Mouse (Mus musculus) CH12.LX (cell line): Measurements from ENCODE around the gene Isg20l2. TPM values are rescaled to one million over a fixed set of nuclear protein-coding genes. Genes with fewer than 3 reads are reported as not detected.
A peak's percentile ranks its signal among the peaks of the same experiment; 100 is the strongest.

Experiments used
- DNase-seq: peaks from one replicate; pipeline ENCODE4 v3.0.0-alpha.2; 2013; ENCODE audit errors: extremely low read depth
- H3K27ac ChIP-seq: 2 replicates; pipeline ENCODE4 v1.5.1; 2012; ENCODE audit warnings: low read depth, mild to moderate bottlenecking, control low read depth, moderate library complexity; ENCODE audit not compliant: insufficient read depth
- H3K27me3 ChIP-seq: replicated peaks from 2 replicates; pipeline ENCODE3; 2012; ENCODE audit warnings: inconsistent platforms
- H3K36me3 ChIP-seq, 2 experiments: replicated peaks in 1 of 2; 2 replicates each; pipeline versions ENCODE3 to v1.6.1; 2012; ENCODE audit warnings: inconsistent platforms in 1 of 2, low read length in 1 of 2, mild to moderate bottlenecking in 1 of 2, mixed read lengths in 1 of 2, moderate library complexity in 1 of 2; ENCODE audit not compliant: control insufficient read depth in 1 of 2, insufficient read depth in 1 of 2
- H3K4me1 ChIP-seq, 2 experiments: 2 replicates each; pipeline ENCODE4 v1.6.1; 2012; ENCODE audit warnings: inconsistent platforms in 1 of 2, moderate library complexity in 1 of 2; ENCODE audit not compliant: insufficient read depth in 2 of 2, control insufficient read depth in 1 of 2
- H3K4me2 ChIP-seq: 2 replicates; pipeline ENCODE4 v1.6.1; 2012; ENCODE audit warnings: low read depth, mild to moderate bottlenecking, control low read depth; ENCODE audit not compliant: poor library complexity, insufficient read depth, severe bottlenecking
- H3K4me3 ChIP-seq, 3 experiments: fragments of 150-350 bp in 1 of 3; sonication (generic) in 1 of 3; replicated peaks in 1 of 3; 2 replicates each; pipeline versions ENCODE3 to v1.5.1; 2011 to 2012; ENCODE audit warnings: low read depth in 2 of 3, low read length in 2 of 3, mild to moderate bottlenecking in 2 of 3, moderate library complexity in 2 of 3, control low read depth in 1 of 3, improper control_type of control experiment in 1 of 3, inconsistent platforms in 1 of 3, mixed read lengths in 1 of 3; ENCODE audit not compliant: poor library complexity in 1 of 3
- H3K79me2 ChIP-seq: replicated peaks from 2 replicates; pipeline ENCODE4 v1.6.1; 2012; ENCODE audit warnings: mild to moderate bottlenecking, moderate library complexity; ENCODE audit not compliant: control insufficient read depth, poor library complexity, insufficient read depth, severe bottlenecking; ENCODE audit errors: extremely low read depth
- H3K9ac ChIP-seq: 2 replicates; pipeline ENCODE4 v1.6.1; 2012; ENCODE audit warnings: low read depth, mild to moderate bottlenecking, control low read depth, moderate library complexity; ENCODE audit not compliant: insufficient read depth
- H3K9me3 ChIP-seq: replicated peaks from 2 replicates; pipeline ENCODE3; 2012; ENCODE audit warnings: low read length, inconsistent platforms, mixed read lengths
- BHLHE40 ChIP-seq: IDR thresholded peaks from 2 replicates; pipeline ENCODE4 v1.6.1; 2011; ENCODE audit warnings: mild to moderate bottlenecking, low read depth, low read length, improper control_type of control experiment
- CHD1 ChIP-seq: IDR thresholded peaks from 2 replicates; pipeline ENCODE4 v1.6.1; 2012; ENCODE audit warnings: low read depth, low read length, improper control_type of control experiment, inconsistent platforms
- CHD2 ChIP-seq: IDR thresholded peaks from 2 replicates; pipeline ENCODE4 v1.6.1; 2011; ENCODE audit warnings: low read length, improper control_type of control experiment
- CTCF ChIP-seq, 2 experiments: IDR thresholded peaks in 1 of 2; conservative IDR thresholded peaks in 1 of 2; 2 replicates each; pipeline ENCODE4 v1.5.1; 2011 to 2012; ENCODE audit warnings: low read depth in 2 of 2, low read length in 2 of 2, improper control_type of control experiment in 1 of 2, inconsistent platforms in 1 of 2, mild to moderate bottlenecking in 1 of 2, moderate library complexity in 1 of 2
- E2F4 ChIP-seq: IDR thresholded peaks from 2 replicates; pipeline ENCODE4 v1.6.1; 2011; ENCODE audit warnings: low read depth, low read length, improper control_type of control experiment; ENCODE audit not compliant: insufficient replicate concordance
- ELF1 ChIP-seq: IDR thresholded peaks from 2 replicates; pipeline ENCODE4 v1.6.1; 2014; ENCODE audit warnings: low read depth, mild to moderate bottlenecking, inconsistent platforms, low read length, improper control_type of control experiment
- EP300 ChIP-seq: IDR thresholded peaks from 2 replicates; pipeline ENCODE4 v1.6.1; 2011; ENCODE audit warnings: low read length, improper control_type of control experiment
- ETS1 ChIP-seq: conservative IDR thresholded peaks from 2 replicates; pipeline ENCODE4 v1.6.1; 2012; ENCODE audit warnings: low read depth, mild to moderate bottlenecking, inconsistent platforms, low read length, improper control_type of control experiment, moderate library complexity
- GABPA ChIP-seq: IDR thresholded peaks from 2 replicates; pipeline ENCODE4 v1.6.1; 2012; ENCODE audit warnings: low read depth, low read length, improper control_type of control experiment, inconsistent platforms; ENCODE audit not compliant: insufficient replicate concordance
- HCFC1 ChIP-seq: IDR thresholded peaks from 2 replicates; pipeline ENCODE4 v1.6.1; 2012; ENCODE audit warnings: low read depth, mild to moderate bottlenecking, inconsistent platforms, low read length, improper control_type of control experiment
- IRF4 ChIP-seq: IDR thresholded peaks from 2 replicates; pipeline ENCODE4 v1.6.1; 2014; ENCODE audit warnings: low read depth, mild to moderate bottlenecking, inconsistent platforms, low read length, improper control_type of control experiment
- JUN ChIP-seq: IDR thresholded peaks from 2 replicates; pipeline ENCODE4 v1.6.1; 2011; ENCODE audit warnings: low read depth, mild to moderate bottlenecking, low read length, improper control_type of control experiment, moderate library complexity; ENCODE audit not compliant: insufficient read depth
- JUND ChIP-seq: conservative IDR thresholded peaks from 2 replicates; pipeline ENCODE4 v1.6.1; 2011; ENCODE audit warnings: low read depth, low read length, improper control_type of control experiment
- KAT2A ChIP-seq: IDR thresholded peaks from 2 replicates; pipeline ENCODE4 v1.6.1; 2012; ENCODE audit warnings: low read length, improper control_type of control experiment, inconsistent platforms; ENCODE audit not compliant: insufficient replicate concordance
- MAFK ChIP-seq: IDR thresholded peaks from 2 replicates; pipeline ENCODE4 v1.6.1; 2011; ENCODE audit warnings: low read length, improper control_type of control experiment; ENCODE audit not compliant: insufficient replicate concordance
- MAX ChIP-seq: IDR thresholded peaks from 2 replicates; pipeline ENCODE4 v1.6.1; 2011; ENCODE audit warnings: low read length, improper control_type of control experiment
- MAZ ChIP-seq: IDR thresholded peaks from 2 replicates; pipeline ENCODE4 v1.6.1; 2012; ENCODE audit warnings: low read depth, mild to moderate bottlenecking, inconsistent platforms, low read length, improper control_type of control experiment, moderate library complexity
- MEF2A ChIP-seq: IDR thresholded peaks from 2 replicates; pipeline ENCODE4 v1.6.1; 2014; ENCODE audit warnings: low read depth, mild to moderate bottlenecking, inconsistent platforms, low read length, improper control_type of control experiment, borderline replicate concordance
- MXI1 ChIP-seq: IDR thresholded peaks from 2 replicates; pipeline ENCODE4 v1.6.1; 2011; ENCODE audit warnings: mild to moderate bottlenecking, low read depth, low read length, improper control_type of control experiment
- MYC ChIP-seq: IDR thresholded peaks from 2 replicates; pipeline ENCODE4 v1.6.1; 2011; ENCODE audit warnings: low read depth, mild to moderate bottlenecking, improper control_type of control experiment, low read length
- NELFE ChIP-seq: IDR thresholded peaks from 2 replicates; pipeline ENCODE4 v1.6.1; 2011; ENCODE audit warnings: low read depth, low read length, improper control_type of control experiment
- NRF1 ChIP-seq: IDR thresholded peaks from 2 replicates; pipeline ENCODE4 v1.6.1; 2014; ENCODE audit warnings: low read depth, mild to moderate bottlenecking, inconsistent platforms, low read length, improper control_type of control experiment, moderate library complexity
- PAX5 ChIP-seq: IDR thresholded peaks from 2 replicates; pipeline ENCODE4 v1.6.1; 2012; ENCODE audit warnings: low read length, inconsistent platforms, mixed read lengths
- POLR2A ChIP-seq: IDR thresholded peaks from 2 replicates; pipeline ENCODE4 v1.6.1; 2011; ENCODE audit warnings: low read depth, mild to moderate bottlenecking, improper control_type of control experiment, low read length
- POLR2AphosphoS2 ChIP-seq: IDR thresholded peaks from 2 replicates; pipeline ENCODE4 v1.6.1; 2011; ENCODE audit warnings: low read depth, low read length, improper control_type of control experiment
- RAD21 ChIP-seq: IDR thresholded peaks from 2 replicates; pipeline ENCODE4 v1.6.1; 2011; ENCODE audit warnings: low read depth, mild to moderate bottlenecking, low read length, improper control_type of control experiment, moderate library complexity
- RCOR1 ChIP-seq: conservative IDR thresholded peaks from 2 replicates; pipeline ENCODE4 v1.6.1; 2012; ENCODE audit warnings: low read depth, mild to moderate bottlenecking, inconsistent platforms, low read length, improper control_type of control experiment
- SIN3A ChIP-seq: IDR thresholded peaks from 2 replicates; pipeline ENCODE4 v1.6.1; 2012; ENCODE audit warnings: low read length, improper control_type of control experiment, inconsistent platforms
- SMC3 ChIP-seq: IDR thresholded peaks from 2 replicates; pipeline ENCODE4 v1.6.1; 2011; ENCODE audit warnings: low read depth, low read length, improper control_type of control experiment
- TBP ChIP-seq: conservative IDR thresholded peaks from 2 replicates; pipeline ENCODE4 v1.6.1; 2011; ENCODE audit warnings: low read depth, low read length, improper control_type of control experiment
- TCF12 ChIP-seq: IDR thresholded peaks from 2 replicates; pipeline ENCODE4 v1.6.1; 2014; ENCODE audit warnings: low read depth, mild to moderate bottlenecking, inconsistent platforms, low read length, improper control_type of control experiment
- UBTF ChIP-seq: IDR thresholded peaks from 2 replicates; pipeline ENCODE4 v1.6.1; 2012; ENCODE audit warnings: low read depth, mild to moderate bottlenecking, inconsistent platforms, low read length, improper control_type of control experiment, moderate library complexity
- USF1 ChIP-seq: IDR thresholded peaks from 2 replicates; pipeline ENCODE4 v1.6.1; 2014; ENCODE audit warnings: low read depth, mild to moderate bottlenecking, inconsistent platforms, low read length, improper control_type of control experiment
- USF2 ChIP-seq: conservative IDR thresholded peaks from 2 replicates; pipeline ENCODE4 v1.6.1; 2011; ENCODE audit warnings: low read depth, low read length, improper control_type of control experiment
- ZC3H11A ChIP-seq: IDR thresholded peaks from 2 replicates; pipeline ENCODE4 v1.6.1; 2012; ENCODE audit warnings: low read depth, mild to moderate bottlenecking, inconsistent platforms, low read length, improper control_type of control experiment
- ZKSCAN1 ChIP-seq: IDR thresholded peaks from 2 replicates; pipeline ENCODE4 v1.6.1; 2012; ENCODE audit warnings: low read depth, inconsistent platforms, low read length, improper control_type of control experiment, borderline replicate concordance
- ZMIZ1 ChIP-seq: IDR thresholded peaks from 2 replicates; pipeline ENCODE4 v1.6.1; 2012; ENCODE audit warnings: low read depth, mild to moderate bottlenecking, inconsistent platforms, low read length, improper control_type of control experiment
- ZNF384 ChIP-seq: IDR thresholded peaks from 2 replicates; pipeline ENCODE4 v1.6.1; 2012; ENCODE audit warnings: low read depth, low read length, improper control_type of control experiment, inconsistent platforms
- dilution Hi-C: fragments of 300-500 bp; cut with MboI; formaldehyde crosslinking; loops from 2 replicates; pipeline ENCODE4 v1.14.3; 2020; ENCODE audit warnings: low sequenced_read_pairs; ENCODE audit not compliant: extremely low pct_unique_long_range_greater_than_20kb, extremely low pct_ligation_motif_present
- in situ Hi-C: fragments of 300-500 bp; cut with MboI; formaldehyde crosslinking; loops from 3 replicates; pipeline ENCODE4 v1.14.3; 2019; ENCODE audit warnings: low sequenced_read_pairs, low pct_ligation_motif_present, low pct_unique_long_range_greater_than_20kb, mixed read lengths
- polyA plus RNA-seq: library from polyadenylated mRNA; unstranded; fragments of >175 nt; gene quantifications from 2 replicates; pipeline ENCODE4 v1.2.1, GENCODE M21; 2012; ENCODE audit warnings: low read depth; ENCODE audit not compliant: insufficient read length
- total RNA-seq, 2 experiments: library from RNA; depleted of rRNA; stranded (reverse); fragments of 300-350 nt in 1 of 2; fragments of >200 nt in 1 of 2; gene quantifications; 2 replicates each; pipeline ENCODE4 v1.2.3; 2012 to 2014

Isg20l2 gene
- total and polyA plus RNA-seq, 3 experiments: 40.8 to 68.8 (median 45.0) TPM

DNA sequence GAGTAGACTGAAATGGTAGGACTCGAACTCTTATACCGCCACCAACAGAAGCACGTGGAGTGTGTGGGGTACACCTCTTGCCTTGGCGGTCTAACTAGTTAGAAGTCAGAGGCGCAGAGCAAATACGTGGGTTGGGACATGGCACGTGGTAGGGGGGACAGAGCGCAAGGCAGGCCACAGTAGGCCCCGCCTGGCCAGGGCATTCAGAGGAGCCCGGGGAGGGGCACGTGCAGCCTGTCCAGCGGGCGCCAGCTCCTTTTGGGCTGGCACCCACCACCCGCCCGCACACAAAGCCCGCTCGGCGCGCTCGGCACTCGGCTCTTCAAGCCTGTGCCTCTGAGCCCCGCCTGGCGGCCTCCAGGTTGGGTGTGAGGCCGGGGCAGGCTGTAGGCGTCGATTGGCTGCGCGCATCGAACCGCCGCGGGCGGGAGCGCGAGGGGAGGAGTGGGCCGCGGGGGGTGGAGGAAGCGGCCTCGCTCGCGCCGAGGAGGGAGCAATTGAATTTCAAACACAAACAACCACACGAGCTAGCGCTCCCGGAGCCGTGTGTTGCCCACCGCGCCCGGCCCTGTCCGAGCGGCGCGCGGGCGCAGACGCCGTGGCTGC is 24.1 kb upstream of the Isg20l2 start, which contains the start of gene Hdgf:
TSS of gene Hdgf (plus strand) at position 442 of the 606 bp plus-strand sequence.
- peak within 1 kb of the TSS; percentile 58 for H3K27ac ChIP-seq
- H3K4me3 ChIP-seq: peak within 1 kb of the TSS; percentile 71 to 99 (median 91)
- peaks cover 0 to 3% of the 10 kb centered on the region in 2 experiments for H3K36me3 ChIP-seq
- peaks cover 47% of the 10 kb centered on the region for H3K79me2 ChIP-seq
- peak; percentile 99 for TF ChIP-seq BHLHE40
- no peak for TF ChIP-seq MAFK
- TF ChIP-seq KAT2A: peak; percentile 58; the same call in 1 of the 2 replicates
- TF ChIP-seq MAX: peak; percentile 97
- no peak for TF ChIP-seq JUN
- TF ChIP-seq IRF4: peak; percentile 52
- TF ChIP-seq USF1: peak; percentile 67
- peak; percentile 97 for TF ChIP-seq MYC
- TF ChIP-seq E2F4: no peak
- no peak for TF ChIP-seq CTCF (conservative IDR thresholded peaks at IDR 0.05 in 1 of 2, IDR thresholded peaks at IDR 0.05 in 1 of 2; ENCODE audit: low read depth in 2 of 2, low read length in 2 of 2)
- TF ChIP-seq POLR2AphosphoS2: no peak
- 0 out of 2 replicates have a peak, but pooled peaks have one; percentile 24 for TF ChIP-seq NRF1
- TF ChIP-seq TCF12: no peak; the same call in none of the 2 replicates
- peak; percentile 42; the same call in 1 of the 2 replicates for TF ChIP-seq ELF1
- TF ChIP-seq EP300: no peak
- no peak for TF ChIP-seq CHD1
- no peak for TF ChIP-seq RAD21
- TF ChIP-seq UBTF: 0 out of 2 replicates have a peak, but pooled peaks have one; percentile 2
- TF ChIP-seq TBP: no peak
- peak; percentile 94 for TF ChIP-seq MXI1
- no peak for TF ChIP-seq CHD2
- peak; percentile 99 for TF ChIP-seq SIN3A
- no peak for TF ChIP-seq RCOR1
- TF ChIP-seq ZNF384: no peak
- TF ChIP-seq PAX5: no peak
- peak; percentile 97; the same call in 1 of the 2 replicates for TF ChIP-seq MAZ
- 0 out of 2 replicates have a peak, but pooled peaks have one; percentile 34 for TF ChIP-seq ETS1
- TF ChIP-seq SMC3: no peak
- TF ChIP-seq ZMIZ1: peak; percentile 33; the same call in 1 of the 2 replicates
- TF ChIP-seq POLR2A: peak; percentile 73
- peak; percentile 68; the same call in 1 of the 2 replicates for TF ChIP-seq MEF2A
- no peak for TF ChIP-seq JUND
- no peak for TF ChIP-seq ZC3H11A
- TF ChIP-seq HCFC1: peak; percentile 91
- TF ChIP-seq GABPA: no peak; the same call in 1 of the 2 replicates
- TF ChIP-seq USF2: peak; percentile 59
- no peak for TF ChIP-seq ZKSCAN1
- peak; percentile 32; the same call in 1 of the 2 replicates for TF ChIP-seq NELFE
- in situ Hi-C loops (no loop called here), dilution Hi-C loops (no loop called here)
- DNase-seq: peak; percentile 91
- H3K9ac ChIP-seq: peak within 1 kb of the TSS; percentile 75
- no peaks in the 10 kb centered on the region for H3K9me3 ChIP-seq
- no peaks in the 10 kb centered on the region for H3K27me3 ChIP-seq
- peaks cover 12 to 44% of the 10 kb centered on the region in 2 experiments for H3K4me1 ChIP-seq
- peak within 1 kb of the TSS; percentile 91 for H3K4me2 ChIP-seq
